Mouse (Mus musculus) liver, embryonic 14.5 days (tissue): ENCODE data around the gene Prss38.

Experiments used
- CTCF ChIP-seq: IDR thresholded peaks from 2 replicates; pipeline ENCODE4 v1.5.1; 2016; ENCODE audit warnings: antibody characterized with exemption, low read depth, control low read depth
- EP300 ChIP-seq: IDR thresholded peaks from 2 replicates; pipeline ENCODE4 v1.6.1; 2016; ENCODE audit warnings: antibody characterized with exemption, low read depth

GRCm38 (mm10) chr11:59412999-59413863 is 37.8 kb upstream of the Prss38 start:
- TF ChIP-seq CTCF (no peak), EP300 (no peak)
